Mouse (Mus musculus) forebrain, embryonic 13.5 days (tissue): ENCODE data around the gene Sapcd1. TPM values are rescaled to one million over a fixed set of nuclear protein-coding genes. Genes with fewer than 3 reads are reported as not detected.
"Not testable (repeated sequence)": the region's sequence is repeated elsewhere in the genome, so short reads cannot be mapped to it uniquely, and the experiment has no call there.

Experiments
- ATAC-seq: fragments of 200-750 bp; cut with Nextera tagmentation; 2 replicates; pipeline ENCODE4 v1.8.0; 2017
- H3K27ac ChIP-seq: fragments of 300-500 bp; sonication (generic); 2 replicates; pipeline ENCODE4 v1.5.1; 2015; ENCODE audit warnings: inconsistent platforms, mild to moderate bottlenecking, moderate library complexity
- H3K27me3 ChIP-seq: fragments of 300-500 bp; sonication (generic); 2 replicates; pipeline ENCODE4 v1.6.1; 2015; ENCODE audit warnings: mild to moderate bottlenecking, inconsistent platforms
- H3K36me3 ChIP-seq: fragments of 300-500 bp; sonication (generic); 2 replicates; pipeline ENCODE4 v1.6.1; 2015; ENCODE audit warnings: mild to moderate bottlenecking, inconsistent platforms; ENCODE audit not compliant: poor library complexity, severe bottlenecking
- H3K4me1 ChIP-seq: fragments of 300-500 bp; sonication (generic); 2 replicates; pipeline ENCODE4 v1.6.1; 2015; ENCODE audit warnings: inconsistent platforms
- H3K4me2 ChIP-seq: fragments of 300-500 bp; sonication (generic); 2 replicates; pipeline ENCODE4 v1.6.1; 2015; ENCODE audit warnings: inconsistent platforms, mild to moderate bottlenecking, moderate library complexity
- H3K4me3 ChIP-seq: fragments of 300-500 bp; sonication (generic); 2 replicates; pipeline ENCODE4 v1.5.1; 2015; ENCODE audit warnings: mild to moderate bottlenecking, inconsistent platforms
- H3K9ac ChIP-seq: fragments of 300-500 bp; sonication (generic); 2 replicates; pipeline ENCODE4 v1.6.1; 2015; ENCODE audit warnings: mild to moderate bottlenecking, inconsistent platforms
- H3K9me3 ChIP-seq: fragments of 300-500 bp; sonication (generic); replicated peaks from 2 replicates; pipeline ENCODE4 v1.6.1; 2016; ENCODE audit warnings: inconsistent platforms
- whole genome bisulfite sequencing: fragments of 180-500 bp; shearing (Covaris S2); methylation state at CpG from one replicate; pipeline ENCODE4 v1.1.7; 2015; 5-methylcytosine and 5-hydroxymethylcytosine counted together
- polyA plus RNA-seq: library from polyadenylated mRNA; unstranded; fragments of >200 nt; fragmentation: Nextera tagmentation; extraction: Ambion mirVana; gene quantifications from 2 replicates; pipeline ENCODE4 v1.2.1, GENCODE M21; 2015

The Sapcd1 gene
- polyA plus RNA-seq, 1 experiment from 2014 or later, result 7.2 TPM

DNA sequence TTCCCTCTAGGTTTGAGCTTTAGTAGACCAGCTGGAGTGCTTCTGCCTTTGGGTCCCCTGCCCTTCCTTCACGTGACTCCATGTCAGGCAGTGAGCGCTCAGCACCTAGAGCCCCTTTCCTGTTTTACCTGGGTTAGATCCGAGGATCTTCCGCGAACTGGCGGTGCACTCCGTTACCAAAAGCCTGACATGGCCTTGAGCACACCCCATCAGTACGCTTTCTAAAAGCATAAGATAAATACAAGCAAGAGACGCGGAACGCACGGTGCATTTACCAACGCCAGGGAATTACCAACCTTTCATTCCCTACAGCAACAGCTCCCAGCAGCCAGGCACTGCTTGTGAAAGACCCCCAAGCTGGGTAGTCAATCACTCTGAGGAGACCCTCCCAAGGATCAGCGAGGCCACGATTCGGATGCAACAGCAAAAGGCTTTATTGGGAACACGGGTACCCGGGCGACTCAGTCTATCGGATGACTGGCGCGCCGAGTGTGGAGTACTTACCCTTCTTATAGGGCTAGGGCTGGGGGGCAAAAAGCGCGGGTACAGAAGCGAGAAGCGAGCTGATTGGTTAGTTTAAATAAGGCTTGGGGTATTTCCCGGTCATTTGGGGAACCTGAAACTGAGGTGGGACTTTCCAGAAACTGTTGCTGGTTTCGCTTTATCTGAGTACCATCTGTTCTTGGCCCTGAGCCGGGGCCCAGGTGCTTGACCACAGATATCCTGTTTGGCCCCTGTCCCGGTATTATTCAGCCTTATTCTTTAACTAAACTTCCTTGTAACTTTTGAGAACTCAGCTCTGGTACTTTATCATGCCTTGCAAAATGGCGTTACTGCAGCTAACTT lies 27.7 kb downstream of the Sapcd1 start:
- H3K27me3 ChIP-seq, ATAC-seq, H3K9me3 ChIP-seq: not testable (repeated sequence)
- Histone ChIP-seq H3K4me1 (peaks cover 59% of the 10 kb centered on the region), H3K9ac (peak overlapping the region; percentile 97), H3K4me2 (peak overlapping the region; percentile 100), H3K4me3 (peak overlapping the region; percentile 94), H3K27ac (peak overlapping the region; percentile 98), H3K36me3 (peaks cover 40% of the 10 kb centered on the region)
- WGBS, result 25% methylated on average over 30 of the region's 32 CpGs

DNA sequence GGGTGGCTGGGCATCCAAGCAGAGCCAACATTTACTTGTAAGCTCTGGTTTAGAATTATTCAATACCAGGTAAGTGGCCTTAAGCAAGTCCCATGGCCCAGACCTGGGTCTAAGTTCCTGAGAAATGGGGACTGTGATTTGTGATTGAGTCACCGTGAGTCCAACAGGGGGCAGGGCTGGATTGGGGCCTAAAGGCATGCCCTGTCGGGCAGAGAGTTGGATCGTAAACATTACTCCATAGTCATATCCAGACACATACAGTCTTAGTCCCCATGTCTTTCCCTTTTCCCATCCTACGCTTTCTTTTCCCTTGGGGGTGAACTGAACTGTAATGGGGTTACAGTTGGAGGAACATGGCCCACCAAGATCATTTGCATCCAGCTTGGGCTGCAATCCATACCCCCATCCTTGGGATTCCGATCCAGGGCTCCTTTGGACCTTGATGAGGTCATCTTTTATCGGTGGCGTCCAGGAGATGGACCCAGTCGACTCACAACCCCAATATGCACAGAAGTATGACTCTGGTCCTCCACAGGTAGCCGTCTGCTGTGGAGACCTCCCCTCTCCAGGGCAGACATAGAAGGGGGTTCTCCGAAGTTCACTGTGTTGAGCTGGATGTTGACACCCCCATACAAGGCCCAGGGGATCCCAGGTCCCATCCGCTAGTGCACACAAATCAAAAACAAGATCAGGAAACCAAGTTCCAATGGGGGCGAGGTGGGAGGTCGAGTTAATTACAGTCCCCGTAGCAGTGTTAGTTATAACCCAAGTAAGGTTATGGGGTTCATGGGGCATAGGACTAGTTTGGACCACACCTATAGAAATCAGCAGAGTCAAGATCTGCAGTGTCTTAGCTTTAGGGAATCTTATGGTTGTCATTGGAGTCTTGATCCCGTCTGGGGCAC lies 29.0 kb downstream of the Sapcd1 start:
- Histone ChIP-seq H3K4me1 (peaks cover 59% of the 10 kb centered on the region), H3K36me3 (peaks cover 28% of the 10 kb centered on the region), H3K4me2 (peak overlapping the region; percentile 100), H3K4me3 (peak overlapping the region; percentile 39), H3K9ac (peak overlapping the region; percentile 72; the same call in 1 of the 2 replicates), H3K27me3 (no peaks in the 10 kb centered on the region), H3K9me3 (no peaks in the 10 kb centered on the region), H3K27ac (no peak overlapping the region)
- ATAC-seq, result no peak
- WGBS, result 95% methylated on average over 15 of the region's 15 CpGs

DNA sequence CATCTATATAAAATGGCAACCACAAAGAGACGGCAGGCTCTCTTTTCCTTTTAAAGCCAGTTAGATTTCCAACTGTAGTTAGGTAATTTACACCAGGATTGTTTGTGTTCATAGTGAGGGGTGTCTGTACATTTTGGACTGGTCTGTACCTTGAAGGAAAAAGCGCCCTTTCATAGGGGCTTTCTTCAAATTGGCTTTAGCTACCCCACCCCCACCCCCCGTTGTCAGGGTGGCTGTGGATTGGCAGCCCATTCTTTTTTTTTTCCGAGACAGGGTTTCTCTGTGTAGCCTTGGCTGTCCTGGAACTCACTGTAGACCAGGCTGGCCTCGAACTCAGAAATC lies 30.7 kb downstream of the Sapcd1 start:
- no peaks in the 10 kb centered on the region for H3K27me3 ChIP-seq
- no peaks in the 10 kb centered on the region for H3K9me3 ChIP-seq
- no peak for ATAC-seq
- 89% methylated on average over 5 of the region's 5 CpGs for WGBS
- H3K36me3 ChIP-seq, result peaks cover 35% of the 10 kb centered on the region
- H3K27ac ChIP-seq, result no peak overlapping the region
- H3K4me1 ChIP-seq, result peaks cover 44% of the 10 kb centered on the region
- no peak overlapping the region for H3K4me3 ChIP-seq
- H3K4me2 ChIP-seq, result peak overlapping the region; percentile 12
- 0 out of 2 replicates have a peak overlapping the region, but pooled peaks have one; percentile 12 for H3K9ac ChIP-seq

DNA sequence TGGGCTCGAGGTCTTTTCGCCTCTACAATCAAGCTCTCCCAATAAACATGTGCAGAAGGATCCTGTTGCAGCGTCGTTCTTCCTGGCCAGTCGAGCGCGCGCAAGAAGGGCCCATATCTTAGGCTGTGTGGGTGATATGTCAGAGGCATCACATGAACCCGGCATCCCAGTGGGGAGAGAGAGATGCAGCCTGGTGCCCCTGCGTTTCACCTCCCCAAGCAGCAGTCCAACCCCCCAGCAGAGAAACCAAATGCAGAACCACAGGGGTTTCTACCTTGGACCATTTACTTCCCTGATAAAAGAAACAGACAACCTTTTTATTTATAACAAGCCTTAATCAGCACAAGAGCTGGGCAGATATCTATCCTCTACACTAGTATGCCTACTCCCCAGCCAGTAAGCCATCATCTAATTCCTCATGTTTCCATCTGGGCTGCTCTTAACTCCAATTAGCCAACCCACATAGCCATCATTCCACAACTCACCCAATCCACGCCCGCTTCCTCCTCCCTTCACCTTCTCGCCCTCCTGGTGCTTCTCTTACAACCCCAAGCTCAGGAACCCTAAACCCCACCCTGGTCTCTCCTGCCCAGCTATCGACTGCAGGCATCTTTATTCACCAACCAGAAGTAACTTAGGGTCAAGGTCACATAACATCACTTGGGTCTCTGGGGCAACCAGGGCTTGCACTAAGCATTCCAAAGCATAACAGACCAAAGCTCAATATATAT lies 31.2 kb downstream of the Sapcd1 start:
- no peak overlapping the region for H3K4me3 ChIP-seq
- H3K27ac ChIP-seq, result no peak overlapping the region
- 0 out of 2 replicates have a peak overlapping the region, but pooled peaks have one; percentile 30 for H3K9ac ChIP-seq
- H3K4me2 ChIP-seq, result peak overlapping the region; percentile 12
- no peaks in the 10 kb centered on the region for H3K9me3 ChIP-seq
- H3K36me3 ChIP-seq, result peaks cover 39% of the 10 kb centered on the region
- H3K27me3 ChIP-seq, result no peaks in the 10 kb centered on the region
- 92% methylated on average over 13 of the region's 14 CpGs for WGBS
- peaks cover 39% of the 10 kb centered on the region for H3K4me1 ChIP-seq
- no peak for ATAC-seq

DNA sequence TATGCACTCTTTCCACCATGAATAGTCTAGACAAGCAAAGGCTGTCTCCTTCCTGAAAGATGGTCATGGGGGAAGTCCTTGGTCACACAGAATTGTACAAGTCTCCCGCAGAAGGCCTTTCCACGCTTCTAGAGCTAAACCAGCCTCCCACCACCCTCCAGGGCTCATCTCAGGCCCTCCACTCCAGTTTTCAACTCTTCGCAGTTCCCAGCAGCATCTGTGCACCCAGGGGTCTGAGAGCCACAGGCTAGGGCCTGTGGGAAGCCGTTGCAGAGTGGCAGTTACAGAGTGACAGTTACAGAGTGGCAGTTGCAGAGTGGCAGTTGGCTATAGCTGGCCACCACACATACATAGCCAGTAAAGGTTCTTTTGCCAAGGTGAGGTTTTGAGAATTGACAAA lies 31.9 kb downstream of the Sapcd1 start:
- H3K9ac ChIP-seq, H3K4me3 ChIP-seq, H3K27ac ChIP-seq, H3K4me2 ChIP-seq, H3K9me3 ChIP-seq, H3K27me3 ChIP-seq, ATAC-seq: not testable (repeated sequence)
- WGBS, result 94% methylated on average over 4 of the region's 4 CpGs
- Histone ChIP-seq H3K36me3 (peaks cover 46% of the 10 kb centered on the region), H3K4me1 (peaks cover 37% of the 10 kb centered on the region)

DNA sequence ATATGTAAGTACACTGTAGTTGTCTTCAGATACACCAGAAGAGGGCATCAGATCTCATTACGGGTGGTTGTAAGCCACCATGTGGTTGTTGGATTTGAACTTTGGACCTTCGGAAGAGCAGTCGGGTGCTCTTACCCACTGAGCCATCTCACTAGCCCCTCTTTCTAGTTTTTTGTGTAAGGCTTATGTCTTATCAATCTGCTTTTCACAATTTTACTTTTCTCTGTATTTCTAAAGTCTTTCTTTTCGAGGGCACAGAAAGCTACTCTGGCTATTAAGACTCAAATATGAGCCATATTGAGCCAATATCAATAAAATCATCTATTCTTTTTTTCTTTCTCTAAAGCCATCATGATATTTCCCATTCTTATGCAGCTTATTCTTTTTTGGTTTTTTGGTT lies 32.6 kb downstream of the Sapcd1 start:
- H3K4me3 ChIP-seq, H3K9me3 ChIP-seq, H3K4me2 ChIP-seq, ATAC-seq, H3K9ac ChIP-seq, H3K27ac ChIP-seq, H3K27me3 ChIP-seq: not testable (repeated sequence)
- WGBS, result 95% methylated on average over 4 of the region's 4 CpGs
- Histone ChIP-seq H3K36me3 (peaks cover 53% of the 10 kb centered on the region), H3K4me1 (peaks cover 37% of the 10 kb centered on the region)

DNA sequence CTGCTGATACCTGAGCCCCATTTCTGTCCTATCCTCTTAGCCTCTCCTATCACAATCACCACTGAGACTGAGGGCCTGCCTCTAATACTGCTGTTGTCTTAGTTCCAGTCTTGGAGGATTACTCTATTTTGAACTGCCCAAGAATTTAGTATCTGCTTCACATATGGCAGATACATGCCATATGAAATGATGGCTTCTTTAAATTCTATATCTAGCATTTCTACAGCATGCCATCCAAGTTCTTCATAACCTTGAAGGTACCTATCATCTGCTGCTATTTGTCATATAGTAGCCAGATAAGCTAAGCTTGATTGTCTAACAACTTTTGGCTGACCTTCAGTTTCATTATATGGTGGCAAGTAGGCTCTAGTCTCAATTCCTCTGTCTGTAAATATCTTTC lies 33.1 kb downstream of the Sapcd1 start:
- Histone ChIP-seq H3K9ac (no peak overlapping the region), H3K4me3 (no peak overlapping the region), H3K4me2 (no peak overlapping the region), H3K4me1 (peaks cover 33% of the 10 kb centered on the region), H3K9me3 (no peaks in the 10 kb centered on the region), H3K36me3 (peaks cover 55% of the 10 kb centered on the region), H3K27ac (no peak overlapping the region), H3K27me3 (no peaks in the 10 kb centered on the region)
- ATAC-seq, result no peak

DNA sequence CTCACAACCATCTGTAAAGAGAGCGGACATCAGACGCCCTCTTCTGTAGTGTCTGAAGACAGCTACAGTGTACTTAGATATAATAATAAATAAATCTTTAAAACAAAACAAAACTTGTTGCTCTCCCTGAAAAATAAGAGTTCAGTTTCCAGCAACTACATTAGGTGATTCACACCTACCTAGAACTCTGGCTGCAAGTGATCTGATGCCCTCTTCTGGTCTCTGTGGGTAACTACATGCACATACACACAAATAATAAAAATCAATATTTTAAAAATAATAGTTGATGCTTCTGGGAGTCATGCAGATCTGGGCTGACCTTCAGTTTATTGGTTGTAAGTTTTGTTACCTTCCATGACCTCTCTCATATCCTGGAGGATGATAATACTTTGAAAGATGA lies 43.6 kb downstream of the Sapcd1 start:
- Histone ChIP-seq H3K4me2 (no peak overlapping the region), H3K27me3 (no peaks in the 10 kb centered on the region), H3K27ac (no peak overlapping the region), H3K4me3 (no peak overlapping the region), H3K4me1 (peaks cover 26% of the 10 kb centered on the region), H3K9me3 (no peaks in the 10 kb centered on the region), H3K9ac (no peak overlapping the region), H3K36me3 (peaks cover 32% of the 10 kb centered on the region)
- 67% methylated on average over 2 of the region's 2 CpGs for WGBS
- no peak for ATAC-seq

DNA sequence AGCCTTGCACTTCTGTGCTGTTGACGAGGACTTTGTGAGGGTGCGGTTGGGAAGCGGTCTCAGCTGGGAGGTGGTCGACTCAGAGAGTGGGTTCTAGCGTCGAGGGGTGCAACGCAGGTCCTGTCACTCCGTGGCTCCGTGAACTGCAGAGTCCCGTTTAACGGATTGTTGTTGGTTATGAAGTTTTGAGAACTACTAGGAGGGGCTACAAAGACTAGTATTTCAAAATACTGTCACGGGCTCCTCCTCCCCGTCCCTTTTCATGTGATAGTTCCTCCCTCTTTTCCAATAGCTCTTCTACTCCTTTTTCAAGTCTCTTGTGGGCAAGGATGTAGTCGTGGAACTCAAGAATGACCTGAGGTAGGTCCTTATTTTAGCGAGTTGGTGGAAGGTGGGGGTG lies 45.5 kb downstream of the Sapcd1 start:
- WGBS, result 0% methylated on average over 15 of the region's 15 CpGs
- Histone ChIP-seq H3K4me3 (peak overlapping the region; percentile 88), H3K4me2 (peak overlapping the region; percentile 89), H3K27ac (peak overlapping the region; percentile 97), H3K9ac (peak overlapping the region; percentile 92), H3K36me3 (peaks cover 22% of the 10 kb centered on the region), H3K27me3 (no peaks in the 10 kb centered on the region), H3K4me1 (peaks cover 26% of the 10 kb centered on the region), H3K9me3 (no peaks in the 10 kb centered on the region)
- ATAC-seq, result no peak; the same call in 1 of the 2 replicates

DNA sequence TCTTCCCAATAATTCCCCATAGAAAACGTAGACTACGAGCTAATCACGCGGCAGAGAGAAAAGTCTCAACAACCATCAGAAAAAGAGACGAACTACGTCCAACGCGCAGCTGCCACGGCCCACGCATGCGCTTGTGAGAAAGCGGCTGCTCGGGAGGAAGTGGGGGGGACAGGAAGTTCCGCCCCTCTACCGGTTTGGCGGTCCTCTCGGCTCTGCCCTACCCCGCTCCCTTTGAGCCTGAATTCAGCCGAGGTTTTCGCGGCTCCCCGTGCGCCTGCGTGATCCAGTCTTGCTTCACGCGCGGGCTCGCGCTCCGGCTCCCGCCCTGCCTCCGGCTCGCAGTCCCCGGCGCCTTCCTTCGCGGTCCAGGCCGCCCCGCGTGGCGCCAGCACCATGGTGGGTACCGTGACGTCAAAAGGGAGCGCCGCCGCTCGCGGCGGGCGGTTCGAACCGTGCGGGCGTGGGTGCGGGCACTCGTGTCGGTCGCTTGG lies 46.1 kb downstream of the Sapcd1 start, which contains the start of gene Lsm2:
Gene Lsm2 (plus strand): TSS at position 173 of the 491 bp plus-strand sequence.
- Histone ChIP-seq H3K9ac (peak within 1 kb of the TSS; percentile 92), H3K36me3 (peaks cover 20% of the 10 kb centered on the region), H3K4me3 (peak within 1 kb of the TSS; percentile 88), H3K4me2 (peak within 1 kb of the TSS; percentile 89), H3K27ac (peak within 1 kb of the TSS; percentile 97), H3K27me3 (no peaks in the 10 kb centered on the region), H3K4me1 (peaks cover 26% of the 10 kb centered on the region), H3K9me3 (no peaks in the 10 kb centered on the region)
- WGBS, result under 1% methylated on average over 58 of the region's 58 CpGs
- peak; percentile 97 for ATAC-seq

DNA sequence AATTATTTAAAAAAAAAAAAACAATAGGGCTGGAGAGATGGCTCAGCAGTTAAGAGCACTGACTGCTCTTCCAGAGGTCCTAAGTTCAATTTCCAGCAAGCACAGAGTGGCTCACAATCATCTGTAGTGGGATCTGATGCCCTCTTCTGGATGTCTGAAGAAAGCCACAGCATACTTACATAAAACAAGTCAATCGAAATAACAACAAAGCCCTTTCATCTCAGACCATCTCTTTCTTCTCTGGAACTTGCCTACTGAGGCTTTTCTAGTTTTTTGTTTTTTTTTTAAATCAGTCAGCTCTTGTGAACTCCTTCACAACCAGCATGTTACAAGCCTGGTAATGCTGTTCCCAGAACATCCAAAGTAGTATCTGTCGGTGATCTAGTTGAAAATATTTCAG lies 47.2 kb downstream of the Sapcd1 start:
- no peaks in the 10 kb centered on the region for H3K9me3 ChIP-seq
- 21% methylated on average over 2 of the region's 2 CpGs for WGBS
- H3K36me3 ChIP-seq, result peaks cover 10% of the 10 kb centered on the region
- peak overlapping the region; percentile 89 for H3K4me2 ChIP-seq
- peak overlapping the region; percentile 92 for H3K9ac ChIP-seq
- no peak for ATAC-seq
- H3K4me3 ChIP-seq, result peak overlapping the region; percentile 88
- peaks cover 26% of the 10 kb centered on the region for H3K4me1 ChIP-seq
- H3K27me3 ChIP-seq, result no peaks in the 10 kb centered on the region
- peak overlapping the region; percentile 97; the same call in 1 of the 2 replicates for H3K27ac ChIP-seq
